Mouse (Mus musculus) cortical plate, adult 2 months (tissue): ENCODE measurements around the gene Trim80.

Source experiments
- CTCF ChIP-seq: fragments of 200-500 bp; IDR thresholded peaks from 2 replicates; pipeline ENCODE4 v1.5.1; 2011; ENCODE audit warnings: mild to moderate bottlenecking, control low read depth, low read length; ENCODE audit not compliant: insufficient read depth; ENCODE audit errors: extremely low read depth
- POLR2A ChIP-seq: fragments of 200-500 bp; IDR thresholded peaks from 2 replicates; pipeline ENCODE4 v1.6.1; 2011; ENCODE audit warnings: mild to moderate bottlenecking, low read length, control low read depth; ENCODE audit not compliant: insufficient read depth; ENCODE audit errors: extremely low read depth

DNA sequence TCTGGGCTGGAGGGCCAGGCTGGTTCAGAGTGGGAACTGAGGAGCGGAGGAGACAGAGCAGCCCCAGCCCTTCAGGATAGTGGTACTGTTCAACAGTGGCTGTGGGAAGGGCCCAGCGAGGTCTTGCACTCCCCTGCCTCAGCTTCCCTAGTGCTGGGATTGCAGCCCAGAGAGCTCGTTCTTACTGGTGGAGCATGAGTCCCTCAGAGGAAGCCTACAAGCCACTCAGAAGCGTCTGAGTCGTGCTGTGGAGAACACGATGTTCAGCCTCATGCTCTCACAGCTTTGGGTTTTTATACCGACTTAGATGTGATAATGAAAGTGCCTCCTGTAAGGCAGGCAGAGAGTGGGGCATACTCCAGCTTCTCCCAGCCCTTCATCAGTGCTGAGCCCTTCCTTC lies 15.7 kb upstream of the Trim80 start:
- TF ChIP-seq CTCF = no peak
- no peak for TF ChIP-seq POLR2A
